Mouse (Mus musculus) myocyte (in vitro differentiated cells): Measurements from ENCODE around the gene Peak1. TPM values are rescaled to one million over a fixed set of nuclear protein-coding genes. Genes with fewer than 3 reads are reported as not detected.
A peak's percentile ranks its signal among the peaks of the same experiment; 100 is the strongest.

Source experiments
- H3K27me3 ChIP-seq: one replicate; pipeline ENCODE4 v1.6.1; 2011; ENCODE audit not compliant: control insufficient read depth, insufficient read depth, insufficient read length
- H3K36me3 ChIP-seq: one replicate; pipeline ENCODE4 v1.6.1; 2011; ENCODE audit not compliant: control insufficient read depth, insufficient read depth
- H3K4me2 ChIP-seq: one replicate; pipeline ENCODE4 v1.6.1; 2011; ENCODE audit warnings: low read depth, control low read depth
- H3K4me3 ChIP-seq: one replicate; pipeline ENCODE4 v1.5.1; 2011; ENCODE audit warnings: mild to moderate bottlenecking, control low read depth, moderate library complexity
- H3K79me2 ChIP-seq: one replicate; pipeline ENCODE4 v1.6.1; 2011; ENCODE audit not compliant: control insufficient read depth, insufficient read depth
- H3ac ChIP-seq: one replicate; pipeline ENCODE4 v1.6.1; 2011; ENCODE audit not compliant: control insufficient read depth, insufficient read length
- MYOD1 ChIP-seq, 3 experiments: IDR thresholded peaks; one replicate each; pipeline ENCODE4 v1.6.1; 2011; ENCODE audit warnings: control low read depth in 2 of 3, low read depth in 2 of 3, mild to moderate bottlenecking in 2 of 3, moderate library complexity in 1 of 3; ENCODE audit not compliant: insufficient read length in 2 of 3, control insufficient read depth in 1 of 3
- MYOG ChIP-seq, 3 experiments: IDR thresholded peaks; one replicate each; pipeline ENCODE4 v1.6.1; 2011; ENCODE audit warnings: control low read depth in 2 of 3, low read depth in 2 of 3, mild to moderate bottlenecking in 2 of 3; ENCODE audit not compliant: insufficient read length in 2 of 3, control insufficient read depth in 1 of 3, insufficient read depth in 1 of 3
- REST ChIP-seq: IDR thresholded peaks from one replicate; pipeline ENCODE4 v1.6.1; 2011; ENCODE audit warnings: mild to moderate bottlenecking, control low read depth, moderate library complexity; ENCODE audit not compliant: insufficient read depth, insufficient read length
- polyA plus RNA-seq: library from polyadenylated mRNA; unstranded; fragments of >200 nt; fragmentation: generic; extraction: Trizol; gene quantifications from one replicate; pipeline ENCODE4 v1.2.1, GENCODE M21; 2012; ENCODE audit warnings: missing spikeins

Peak1 gene
- polyA plus RNA-seq, 1 experiment = 13.3 TPM

GRCm38 (mm10) chr9:56151745-56152481 lies 266.0 kb downstream of the Peak1 start:
- Histone ChIP-seq H3K4me3 (no peak overlapping the region), H3K4me2 (peak overlapping the region; percentile 59)
- TF ChIP-seq REST (no peak), MYOG (IDR thresholded peaks at IDR 0.05; ENCODE audit: control insufficient read depth in 1 of 3, insufficient read depth in 1 of 3, insufficient read length in 2 of 3, low read depth in 2 of 3) (peak in 1 of 3 experiments; percentile 43), MYOD1 (IDR thresholded peaks at IDR 0.05; ENCODE audit: control insufficient read depth in 1 of 3, insufficient read length in 2 of 3, low read depth in 2 of 3) (peak in 1 of 3 experiments; percentile 50)

More at GRCm38 (mm10) chr9:56151745-56152481, 266.0 kb downstream of the Peak1 start:
- no peak overlapping the region for H3ac ChIP-seq
- no peaks in the 10 kb centered on the region for H3K27me3 ChIP-seq
- H3K36me3 ChIP-seq = no peaks in the 10 kb centered on the region
- H3K79me2 ChIP-seq = peaks cover 73% of the 10 kb centered on the region

Other genes starting within 250 kb of the Peak1 start
- 13.8 TPM for gene Hmg20a, start 542 bp upstream of the Peak1 start, polyA plus RNA-seq